Mouse (Mus musculus) embryonic facial prominence, embryonic 15.5 days (tissue): ENCODE measurements at regions not wholly inside any gene's neighbourhood (a gene's known extent, or its start where the extent isn't known, plus 50 kb on each side); places are given as distances from the start of the nearest gene placed in this dataset.
A peak's percentile ranks its signal among the peaks of the same experiment; 100 is the strongest.

Experiments
- ATAC-seq: fragments of 200-750 bp; cut with Nextera tagmentation; 2 replicates; pipeline ENCODE4 v1.8.0; 2017; ENCODE audit warnings: low read depth, moderate TSS enrichment; ENCODE audit not compliant: insufficient number of reproducible peaks, low FRiP score, low TSS enrichment
- H3K27ac ChIP-seq: fragments of 300-500 bp; sonication (generic); replicated peaks from 2 replicates; pipeline ENCODE4 v1.5.1; 2015; ENCODE audit warnings: mild to moderate bottlenecking, inconsistent platforms
- H3K27me3 ChIP-seq: fragments of 300-500 bp; sonication (generic); 2 replicates; pipeline ENCODE4 v1.6.1; 2015; ENCODE audit warnings: inconsistent platforms
- H3K36me3 ChIP-seq: fragments of 300-500 bp; sonication (generic); 2 replicates; pipeline ENCODE4 v1.6.1; 2015; ENCODE audit warnings: mild to moderate bottlenecking, inconsistent platforms
- H3K4me1 ChIP-seq: fragments of 300-500 bp; sonication (generic); 2 replicates; pipeline ENCODE4 v1.6.1; 2015; ENCODE audit warnings: inconsistent platforms
- H3K4me2 ChIP-seq: fragments of 300-500 bp; sonication (generic); replicated peaks from 2 replicates; pipeline ENCODE4 v1.6.1; 2015; ENCODE audit warnings: mild to moderate bottlenecking, inconsistent platforms
- H3K4me3 ChIP-seq: fragments of 300-500 bp; sonication (generic); replicated peaks from 2 replicates; pipeline ENCODE4 v1.5.1; 2015; ENCODE audit warnings: mild to moderate bottlenecking, inconsistent platforms
- H3K9ac ChIP-seq: fragments of 300-500 bp; sonication (generic); 2 replicates; pipeline ENCODE4 v1.6.1; 2015; ENCODE audit warnings: inconsistent platforms
- H3K9me3 ChIP-seq: fragments of 300-500 bp; sonication (generic); replicated peaks from 2 replicates; pipeline ENCODE4 v1.6.1; 2016; ENCODE audit warnings: inconsistent platforms
- WGBS: fragments of 180-500 bp; shearing (Covaris S2); methylation state at CpG from one replicate; pipeline ENCODE4 v1.1.7; 2015; 5-methylcytosine and 5-hydroxymethylcytosine counted together

DNA sequence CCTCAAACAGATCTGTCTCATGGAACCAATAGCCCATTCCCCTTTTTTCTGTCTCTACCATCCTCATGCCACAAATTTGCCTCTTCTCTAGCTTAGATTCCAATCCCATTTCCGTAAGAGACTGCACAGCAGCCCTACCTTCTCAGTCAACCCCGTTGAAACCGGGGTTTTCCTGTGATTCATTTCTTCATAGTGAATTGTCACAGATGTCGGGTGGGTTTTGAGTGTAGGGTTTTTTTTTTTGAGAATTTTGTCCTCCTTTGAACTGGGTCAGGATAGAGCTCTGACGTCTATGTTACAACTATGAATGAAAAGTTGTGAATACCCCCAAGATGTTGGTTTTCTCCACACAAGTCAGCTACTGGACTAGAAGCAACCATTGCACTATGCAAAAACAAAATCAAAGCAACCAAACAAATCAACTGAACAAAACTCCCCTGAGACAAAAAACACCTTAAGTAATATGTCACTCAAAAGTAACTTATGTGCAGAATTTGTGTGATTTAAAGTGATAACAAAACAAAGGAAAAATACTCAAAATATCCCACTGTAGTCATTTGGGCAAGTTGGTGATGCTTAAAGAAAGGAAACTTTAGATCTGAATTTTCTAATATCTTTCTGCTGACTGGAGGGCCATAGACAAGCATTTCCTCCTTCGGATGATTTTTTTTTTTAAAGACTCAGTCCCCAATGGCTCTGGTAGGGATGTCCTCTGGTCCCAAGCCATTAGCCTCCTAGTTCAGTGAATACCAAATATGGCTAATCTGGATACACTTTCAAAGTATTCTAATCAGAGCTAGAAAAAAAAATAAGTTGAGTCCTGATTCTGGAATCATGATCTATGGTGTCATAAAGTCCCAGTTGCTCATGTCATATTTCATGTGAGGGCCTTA, 120.7 kb upstream of the Tet2 start:
- Histone ChIP-seq H3K27me3 (no peaks in the 10 kb centered on the region), H3K9me3 (no peaks in the 10 kb centered on the region), H3K9ac (no peak overlapping the region), H3K4me2 (no peak overlapping the region), H3K27ac (no peak overlapping the region), H3K4me1 (0 out of 2 replicates have a peak, but pooled peaks cover 3% of the 10 kb centered on the region), H3K4me3 (no peak overlapping the region), H3K36me3 (no peaks in the 10 kb centered on the region)
- WGBS, result 90% methylated on average over 6 of the region's 6 CpGs
- ATAC-seq, result no peak

DNA sequence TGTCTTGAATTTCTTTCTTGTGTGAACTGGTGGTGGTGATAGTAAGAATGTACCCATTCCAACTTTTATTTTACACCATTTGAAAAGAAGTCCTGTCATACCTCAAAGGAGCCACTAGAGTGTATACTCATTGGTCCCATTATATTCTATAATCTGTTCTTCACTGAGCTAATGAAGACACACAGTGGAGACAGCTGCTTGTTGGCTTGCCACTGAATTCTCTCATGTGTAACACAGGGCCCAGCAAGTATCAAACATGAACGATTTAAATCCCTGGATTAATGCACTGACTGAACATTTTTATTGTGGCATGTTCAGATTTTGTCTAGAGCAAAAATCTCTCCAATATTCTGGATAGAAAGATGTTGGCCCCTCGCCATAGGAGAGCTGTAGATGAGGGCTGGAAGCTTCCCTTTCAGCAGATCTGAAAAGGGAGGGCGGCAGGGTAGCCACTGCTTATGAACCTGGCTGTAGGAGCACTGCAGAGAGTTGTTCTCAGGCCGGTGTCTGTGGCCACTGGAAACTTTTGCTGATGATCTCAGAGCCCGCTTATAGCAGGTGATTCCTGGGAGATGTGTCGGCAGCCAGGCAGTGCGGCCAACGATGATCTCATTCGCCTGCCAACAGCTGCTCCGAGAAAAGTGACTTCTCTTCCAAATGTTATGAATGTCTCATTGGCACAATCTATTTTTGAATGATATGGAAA, 128.0 kb upstream of the Tet2 start:
- ATAC-seq, result peak; percentile 65; the same call in 1 of the 2 replicates
- Histone ChIP-seq H3K4me1 (no peaks in the 10 kb centered on the region), H3K4me2 (no peak overlapping the region), H3K27me3 (no peaks in the 10 kb centered on the region), H3K9me3 (no peaks in the 10 kb centered on the region), H3K36me3 (no peaks in the 10 kb centered on the region), H3K9ac (no peak overlapping the region), H3K4me3 (no peak overlapping the region), H3K27ac (no peak overlapping the region)
- WGBS, result 74% methylated on average over 10 of the region's 10 CpGs

DNA sequence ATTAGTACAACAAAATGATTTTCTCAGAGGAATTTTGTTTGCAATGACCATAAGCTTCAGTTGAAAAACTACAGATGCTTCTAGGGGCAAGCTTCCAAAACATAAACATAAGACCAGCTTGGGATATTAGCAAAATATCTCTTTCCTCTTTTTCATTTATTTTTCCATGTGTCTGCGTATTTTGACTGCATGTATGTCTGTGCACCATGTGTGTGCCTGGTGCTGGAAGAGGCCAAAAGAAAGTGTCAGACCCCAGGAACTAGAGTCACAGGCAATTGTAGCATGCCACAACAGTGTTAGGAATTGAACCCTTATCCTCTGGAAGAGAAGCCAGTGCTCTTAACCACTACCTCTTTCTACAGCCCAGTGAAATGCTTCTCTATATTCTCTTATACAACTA, 133.0 kb upstream of the Tet2 start:
- no peak overlapping the region for H3K9ac ChIP-seq
- H3K4me3 ChIP-seq, result no peak overlapping the region
- H3K27me3 ChIP-seq, result no peaks in the 10 kb centered on the region
- no peaks in the 10 kb centered on the region for H3K4me1 ChIP-seq
- H3K36me3 ChIP-seq, result no peaks in the 10 kb centered on the region
- no peak for ATAC-seq
- no peak overlapping the region for H3K4me2 ChIP-seq
- H3K27ac ChIP-seq, result no peak overlapping the region
- no peaks in the 10 kb centered on the region for H3K9me3 ChIP-seq
- 63% methylated on average over 1 of the region's 1 CpGs for WGBS

GRCm38 (mm10) chr3:133679891-133680290, 135.0 kb upstream of the Tet2 start:
- H3K9me3 ChIP-seq, result no peaks in the 10 kb centered on the region
- no peak overlapping the region for H3K4me3 ChIP-seq
- H3K27me3 ChIP-seq, result no peaks in the 10 kb centered on the region
- H3K4me2 ChIP-seq, result no peak overlapping the region
- no peak overlapping the region for H3K27ac ChIP-seq
- H3K4me1 ChIP-seq, result no peaks in the 10 kb centered on the region
- H3K9ac ChIP-seq, result no peak overlapping the region
- H3K36me3 ChIP-seq, result no peaks in the 10 kb centered on the region
- WGBS, result 87% methylated on average over 1 of the region's 1 CpGs
- ATAC-seq, result no peak

- Histone ChIP-seq H3K27me3 (no peaks in the 10 kb centered on the region), H3K36me3 (no peaks in the 10 kb centered on the region), H3K27ac (no peak overlapping the region), H3K4me3 (no peak overlapping the region), H3K9ac (no peak overlapping the region), H3K4me2 (no peak overlapping the region), H3K4me1 (no peaks in the 10 kb centered on the region), H3K9me3 (no peaks in the 10 kb centered on the region)
- WGBS, result 85% methylated on average over 2 of the region's 2 CpGs
- ATAC-seq, result no peak
These were observed 135.4 kb upstream of the Tet2 start for GRCm38 (mm10) chr3:133680343-133680742.

DNA sequence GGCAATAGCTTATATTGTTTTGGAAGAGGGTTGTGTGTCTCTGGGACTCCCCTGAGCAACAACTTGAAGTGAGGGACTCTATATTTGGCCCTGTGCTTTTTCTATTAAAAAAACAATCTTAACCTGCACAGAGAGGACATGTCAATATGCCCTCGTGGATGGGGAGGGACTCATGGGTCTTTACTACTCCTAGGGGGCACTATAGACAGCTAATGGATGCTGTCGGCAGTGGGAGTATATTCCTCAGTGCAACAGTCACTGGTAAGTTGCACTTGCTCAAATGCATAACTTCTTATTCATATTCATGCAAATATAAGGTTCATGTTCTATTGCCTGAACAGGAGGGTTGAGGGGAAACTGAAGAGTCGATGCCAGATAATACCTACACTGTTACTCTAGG, 135.9 kb upstream of the Tet2 start:
- no peaks in the 10 kb centered on the region for H3K9me3 ChIP-seq
- H3K36me3 ChIP-seq, result no peaks in the 10 kb centered on the region
- no peak overlapping the region for H3K9ac ChIP-seq
- H3K4me3 ChIP-seq, result no peak overlapping the region
- H3K27ac ChIP-seq, result no peak overlapping the region
- no peak overlapping the region for H3K4me2 ChIP-seq
- H3K4me1 ChIP-seq, result no peaks in the 10 kb centered on the region
- no peaks in the 10 kb centered on the region for H3K27me3 ChIP-seq
- no peak for ATAC-seq
- WGBS, result 80% methylated on average over 3 of the region's 3 CpGs

- Histone ChIP-seq H3K9me3 (no peaks in the 10 kb centered on the region), H3K36me3 (no peaks in the 10 kb centered on the region), H3K4me2 (no peak overlapping the region), H3K27me3 (no peaks in the 10 kb centered on the region), H3K9ac (no peak overlapping the region), H3K4me1 (no peaks in the 10 kb centered on the region), H3K27ac (no peak overlapping the region), H3K4me3 (no peak overlapping the region)
- no peak for ATAC-seq
- WGBS, result 82% methylated on average over 5 of the region's 5 CpGs
These were observed 139.3 kb upstream of the Tet2 start for GRCm38 (mm10) chr3:133684196-133684743.

DNA sequence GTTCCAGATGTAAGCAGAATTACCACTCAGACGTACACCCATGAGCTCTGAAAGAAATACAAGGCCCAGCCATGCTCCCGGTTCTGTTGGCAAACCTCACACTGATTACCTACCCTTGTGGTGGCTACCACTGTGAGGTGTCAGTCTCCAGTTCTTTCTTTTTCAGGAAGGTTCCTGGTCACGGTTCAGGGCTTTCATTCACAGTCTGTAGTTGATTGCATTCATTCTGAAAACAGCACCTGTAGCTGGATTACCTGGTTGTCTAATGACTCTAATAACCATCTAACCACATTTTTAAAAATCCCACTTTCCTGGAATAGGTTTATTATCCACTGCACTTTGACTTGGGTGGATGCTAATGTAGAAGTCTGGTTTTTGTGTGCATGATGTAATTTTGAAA, 139.8 kb upstream of the Tet2 start:
- no peak overlapping the region for H3K4me2 ChIP-seq
- no peaks in the 10 kb centered on the region for H3K4me1 ChIP-seq
- H3K27ac ChIP-seq, result no peak overlapping the region
- no peaks in the 10 kb centered on the region for H3K9me3 ChIP-seq
- H3K4me3 ChIP-seq, result no peak overlapping the region
- WGBS, result 84% methylated on average over 3 of the region's 3 CpGs
- no peaks in the 10 kb centered on the region for H3K36me3 ChIP-seq
- no peak for ATAC-seq
- H3K9ac ChIP-seq, result no peak overlapping the region
- no peaks in the 10 kb centered on the region for H3K27me3 ChIP-seq

GRCm38 (mm10) chr3:133685393-133685792, 140.5 kb upstream of the Tet2 start:
- ATAC-seq, result no peak
- H3K9me3 ChIP-seq, result no peaks in the 10 kb centered on the region
- H3K36me3 ChIP-seq, result no peaks in the 10 kb centered on the region
- no peak overlapping the region for H3K4me3 ChIP-seq
- no peaks in the 10 kb centered on the region for H3K27me3 ChIP-seq
- no peak overlapping the region for H3K9ac ChIP-seq
- no peak overlapping the region for H3K27ac ChIP-seq
- no peaks in the 10 kb centered on the region for H3K4me1 ChIP-seq
- H3K4me2 ChIP-seq, result no peak overlapping the region
- WGBS, result 61% methylated on average over 3 of the region's 3 CpGs

DNA sequence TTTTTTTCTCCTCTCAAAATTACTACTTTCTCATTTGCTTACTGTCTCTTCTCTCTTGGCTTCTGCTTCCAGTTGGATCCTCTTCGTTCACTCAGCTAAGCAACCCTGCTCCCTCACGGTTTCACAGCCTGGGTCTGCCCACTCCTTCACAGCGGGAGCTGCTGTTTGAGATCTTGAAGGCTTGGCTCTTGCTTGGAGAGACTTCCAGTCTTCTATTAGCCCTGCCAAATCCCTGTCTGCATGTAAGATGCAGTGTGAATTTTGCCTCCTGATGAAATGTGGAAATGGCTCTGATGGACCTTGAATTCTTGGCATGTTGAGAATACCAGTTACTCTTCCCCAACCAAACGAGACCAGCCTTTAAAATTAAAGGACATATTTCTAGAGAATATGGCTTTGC, 149.1 kb upstream of the Tet2 start:
- H3K9ac ChIP-seq, result no peak overlapping the region
- no peaks in the 10 kb centered on the region for H3K9me3 ChIP-seq
- no peak for ATAC-seq
- WGBS, result 38% methylated on average over 4 of the region's 4 CpGs
- no peaks in the 10 kb centered on the region for H3K27me3 ChIP-seq
- H3K27ac ChIP-seq, result no peak overlapping the region
- no peak overlapping the region for H3K4me2 ChIP-seq
- no peaks in the 10 kb centered on the region for H3K36me3 ChIP-seq
- H3K4me1 ChIP-seq, result no peaks in the 10 kb centered on the region
- no peak overlapping the region for H3K4me3 ChIP-seq

GRCm38 (mm10) chr3:133696122-133696521, 151.2 kb upstream of the Tet2 start:
- no peaks in the 10 kb centered on the region for H3K27me3 ChIP-seq
- no peak for ATAC-seq
- WGBS, result 70% methylated on average over 3 of the region's 3 CpGs
- H3K36me3 ChIP-seq, result no peaks in the 10 kb centered on the region
- H3K4me2 ChIP-seq, result no peak overlapping the region
- no peak overlapping the region for H3K27ac ChIP-seq
- H3K4me3 ChIP-seq, result no peak overlapping the region
- H3K9ac ChIP-seq, result no peak overlapping the region
- no peaks in the 10 kb centered on the region for H3K9me3 ChIP-seq
- H3K4me1 ChIP-seq, result no peaks in the 10 kb centered on the region
